Mouse (Mus musculus): ENCODE results near the gene Dyrk1b.
A peak's percentile ranks its signal among the peaks of the same experiment; 100 is the strongest.
"Not testable (repeated sequence)": the region's sequence is repeated elsewhere in the genome, so short reads cannot be mapped to it uniquely, and the experiment has no call there.

The Dyrk1b gene

DNA sequence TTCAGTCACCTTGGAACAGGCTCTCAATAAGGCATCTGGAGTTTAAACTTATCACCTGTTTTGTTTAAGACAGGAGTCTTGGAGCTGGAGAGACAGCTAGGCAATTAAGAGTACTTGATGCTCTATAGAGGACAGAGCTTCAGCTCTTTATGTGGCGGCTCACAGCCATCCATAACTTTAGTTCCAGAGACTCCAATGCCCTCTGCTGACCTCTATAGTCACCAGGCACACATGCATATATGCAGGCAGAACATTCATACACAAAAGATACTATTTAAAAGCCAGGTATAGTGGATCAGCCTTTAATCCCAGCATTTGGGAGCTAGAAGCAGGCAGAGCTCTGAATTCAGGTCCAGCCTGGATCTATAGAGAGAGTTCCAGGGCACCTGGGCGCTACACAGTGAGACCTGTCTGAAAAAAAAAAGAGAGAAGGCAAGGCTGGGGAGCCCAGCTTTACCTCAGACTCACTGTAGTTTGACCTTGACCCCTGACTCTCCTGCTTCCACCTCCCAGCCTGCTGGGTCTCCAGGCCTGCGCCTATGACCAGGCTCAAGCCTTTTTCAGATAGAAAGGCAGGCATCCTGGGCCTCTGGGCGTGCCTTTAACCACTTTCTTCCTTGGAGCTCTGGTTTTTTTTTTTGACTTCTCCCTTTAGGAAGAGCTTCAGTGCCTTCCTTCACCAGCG lies 16.3 kb downstream of the Dyrk1b start:
- DNase-seq (ENCODE audit: low read depth, low spot score), result no peak

DNA sequence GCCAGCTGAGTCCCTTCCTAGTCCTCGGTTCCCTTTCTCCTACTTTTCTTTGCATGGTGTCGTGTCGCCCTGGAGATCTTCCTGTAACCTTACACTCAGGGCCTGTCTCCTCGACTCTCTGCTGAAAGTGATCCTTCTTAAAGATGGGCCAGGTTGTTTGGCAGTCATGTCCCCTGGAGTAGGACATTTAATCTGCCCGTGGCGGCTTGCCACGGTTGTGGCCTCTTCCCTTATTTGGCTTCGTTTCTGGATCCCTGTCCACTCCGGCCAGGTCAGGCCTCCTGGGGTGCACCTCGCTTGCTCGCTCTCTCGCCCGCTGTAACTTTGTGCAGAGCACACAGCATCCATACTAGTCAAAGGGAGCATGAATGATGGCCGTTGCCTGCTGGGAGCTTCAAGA lies 17.3 kb downstream of the Dyrk1b start:
- no peak for DNase-seq (ENCODE audit: low read depth, low spot score)

DNA sequence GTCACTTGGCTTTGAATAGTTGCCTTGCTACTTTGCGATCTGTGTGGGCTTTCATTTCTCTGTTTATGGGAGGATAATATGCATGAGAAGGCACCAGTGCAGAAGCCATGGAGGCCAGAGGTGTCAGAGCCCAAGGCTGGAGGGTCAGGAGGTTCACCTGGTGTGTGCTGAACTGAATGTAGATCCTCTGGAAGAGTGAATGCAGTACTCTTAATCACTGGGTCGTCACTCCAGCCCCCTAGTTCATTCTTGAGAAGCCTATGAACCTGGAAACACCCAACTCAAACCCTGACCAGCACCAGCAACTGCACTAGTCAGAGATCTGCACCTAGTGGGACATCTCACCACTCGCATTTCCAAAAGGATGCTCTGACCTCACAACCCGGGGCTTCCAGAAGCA lies 19.8 kb downstream of the Dyrk1b start:
- DNase-seq (ENCODE audit: low read depth, low spot score), result no peak

DNA sequence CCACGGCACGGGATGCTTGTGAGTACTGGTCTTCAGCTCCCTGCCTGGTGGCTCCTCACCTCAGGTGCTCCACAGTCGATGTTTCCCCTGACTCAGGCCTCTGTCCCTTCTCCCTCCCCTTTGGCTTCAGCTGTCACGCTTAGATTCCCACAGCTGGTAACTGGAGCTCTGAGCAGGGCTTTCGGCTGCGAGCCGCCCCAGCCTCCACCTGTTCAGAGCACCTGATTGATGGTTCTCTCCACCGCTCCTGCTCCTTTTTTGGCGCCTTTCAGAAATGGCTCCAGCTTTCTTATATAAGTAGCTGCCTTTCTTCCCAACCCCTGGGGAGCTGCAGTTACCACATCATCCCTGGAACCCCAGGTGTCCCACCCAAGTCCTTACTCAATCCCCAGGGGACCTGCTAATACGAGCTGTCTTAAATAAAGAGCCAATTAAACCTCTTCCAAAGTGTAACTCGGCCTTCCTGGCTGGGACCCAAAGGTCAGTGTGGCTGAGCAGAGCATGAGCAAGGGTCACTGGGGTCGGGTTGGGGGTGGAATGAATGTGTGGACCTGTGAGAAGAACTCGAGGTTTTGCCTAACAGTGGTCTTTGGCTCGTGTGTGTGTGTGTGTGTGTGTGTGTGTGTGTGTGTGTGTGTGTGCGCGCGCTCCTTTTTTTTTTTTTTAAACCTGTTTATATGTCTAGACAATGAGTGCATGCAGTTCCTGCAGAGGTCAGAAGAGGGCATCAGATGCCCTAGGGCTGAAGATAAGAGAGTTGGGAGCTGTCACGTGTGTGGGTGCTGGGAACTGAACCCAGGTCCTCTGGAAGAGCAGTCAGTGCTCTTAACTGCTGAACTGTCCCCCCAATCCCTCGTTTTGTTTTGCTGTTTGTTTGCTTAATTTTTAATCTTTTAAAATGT lies 24.2 kb downstream of the Dyrk1b start:
- no peak for DNase-seq (ENCODE audit: low read depth, low spot score)

DNA sequence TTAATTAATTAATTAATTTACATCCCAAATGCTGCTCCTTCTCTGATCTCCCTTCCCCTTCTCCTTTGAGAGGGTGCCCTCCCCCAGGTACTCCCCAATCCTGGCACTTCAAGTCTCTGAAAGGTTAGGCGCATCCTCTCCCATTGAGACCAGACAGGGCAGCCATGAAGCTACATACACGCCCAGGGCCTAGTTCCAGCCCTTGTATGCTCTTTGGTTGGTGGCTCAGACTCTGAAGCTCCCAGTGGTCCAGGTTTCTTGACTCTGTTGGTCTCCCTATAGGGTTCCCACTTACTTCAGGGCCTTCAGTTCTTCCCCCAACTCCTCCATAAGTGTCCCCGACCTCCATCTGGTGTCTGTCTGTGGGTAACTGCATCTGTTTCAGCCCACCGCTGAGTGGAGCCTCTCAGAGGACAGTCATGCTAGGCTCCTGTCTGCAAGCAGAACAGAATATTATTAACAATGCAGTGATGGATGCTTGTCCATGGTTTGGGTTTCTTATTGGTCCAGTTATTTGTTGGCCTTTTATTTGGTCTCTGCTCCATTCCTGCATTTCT lies 26.9 kb downstream of the Dyrk1b start:
- no peak for DNase-seq (ENCODE audit: low read depth, low spot score)

DNA sequence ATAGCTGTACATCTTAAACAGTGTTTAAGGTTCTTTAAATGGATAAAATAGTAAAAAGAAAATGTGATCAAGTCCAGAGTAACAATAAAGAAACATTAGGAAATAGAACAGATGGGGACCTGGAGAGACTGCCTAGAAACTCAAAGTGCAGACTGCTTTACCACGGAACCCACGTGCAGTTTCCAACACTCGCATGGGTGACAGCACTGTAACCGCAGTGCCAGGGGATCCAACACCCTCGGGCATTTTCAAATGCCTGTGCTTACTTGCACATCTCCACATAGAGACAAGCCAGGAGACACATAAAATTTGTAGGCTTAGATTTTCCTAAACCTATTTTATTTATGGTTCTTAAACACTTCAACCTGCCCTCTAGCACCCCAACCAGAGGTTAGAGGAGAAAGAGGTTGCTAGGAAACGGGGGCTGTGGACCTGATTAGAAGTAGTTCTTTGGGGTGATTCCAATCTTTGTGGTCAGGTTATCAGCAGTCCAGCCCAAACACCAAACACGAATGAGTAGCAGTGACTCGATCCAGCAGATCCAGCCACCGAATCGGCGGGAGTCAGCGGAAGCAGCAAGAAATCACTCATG lies 29.2 kb downstream of the Dyrk1b start:
- peak; percentile 28 for DNase-seq (ENCODE audit: low read depth, low spot score)

DNA sequence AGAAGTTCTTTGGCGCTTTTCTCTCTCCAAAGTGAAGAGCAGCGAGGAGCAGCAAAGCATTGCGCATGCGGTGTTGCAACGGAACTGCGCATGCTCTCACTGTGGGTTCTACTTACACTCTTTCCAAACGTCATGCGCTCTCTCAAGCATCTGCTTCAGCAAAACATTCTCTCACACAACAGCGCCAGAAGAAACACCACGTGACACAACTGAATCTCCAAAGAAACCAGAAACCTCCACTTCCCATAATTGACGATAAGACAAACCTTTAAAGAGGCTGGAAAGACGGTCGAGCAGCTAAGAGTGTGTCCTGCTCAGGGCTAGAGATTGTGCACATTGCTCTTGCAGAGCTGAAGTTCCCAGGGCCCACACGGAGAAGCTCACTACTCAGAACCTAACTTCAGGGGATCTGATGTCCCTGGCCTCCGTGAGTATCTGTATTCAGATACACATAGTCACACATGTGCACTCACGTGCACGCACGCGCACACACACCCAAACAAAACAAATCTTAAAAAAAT lies 29.8 kb downstream of the Dyrk1b start:
- DNase-seq (ENCODE audit: low read depth, low spot score), result peak; percentile 90

DNA sequence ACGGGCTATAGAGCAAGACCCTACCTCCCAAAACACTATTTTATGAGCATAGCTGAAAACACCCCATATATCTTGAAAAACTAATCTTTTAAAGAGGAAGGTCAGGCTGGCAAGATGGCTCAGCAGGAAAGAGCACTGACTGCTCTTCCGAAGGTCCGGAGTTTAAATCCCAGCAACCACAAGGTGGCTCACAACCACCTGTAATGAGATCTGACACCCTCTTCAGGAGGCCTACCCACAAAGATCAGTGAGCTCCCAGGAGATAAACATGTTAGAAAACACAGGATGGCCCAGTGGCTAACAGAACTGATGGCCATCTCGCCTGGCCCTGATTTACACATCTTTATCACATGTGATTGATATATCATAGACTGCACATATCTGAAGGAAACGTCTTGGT lies 31.5 kb downstream of the Dyrk1b start:
- no peak for DNase-seq (ENCODE audit: low read depth, low spot score)

DNA sequence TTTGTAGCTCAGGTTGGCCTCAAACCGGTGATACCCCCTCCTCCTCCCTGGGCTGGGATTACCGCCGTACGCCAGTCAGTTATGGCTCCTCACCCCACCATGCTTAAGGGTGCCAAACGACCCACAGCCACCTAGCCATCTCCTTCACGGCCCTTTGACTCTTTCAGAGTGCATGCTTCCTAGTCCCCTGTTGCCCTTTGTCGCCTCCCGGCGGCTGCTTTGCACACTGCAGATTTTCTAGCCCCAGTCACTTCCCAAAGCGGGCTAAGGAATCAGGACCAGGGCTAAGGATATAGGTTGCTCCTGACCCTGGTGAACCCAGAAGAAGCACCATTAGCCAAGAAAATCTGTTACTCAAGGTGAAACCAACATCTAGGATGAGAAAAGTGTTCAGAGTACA lies 34.9 kb downstream of the Dyrk1b start:
- peak; percentile 73 for DNase-seq (ENCODE audit: low read depth, low spot score)

DNA sequence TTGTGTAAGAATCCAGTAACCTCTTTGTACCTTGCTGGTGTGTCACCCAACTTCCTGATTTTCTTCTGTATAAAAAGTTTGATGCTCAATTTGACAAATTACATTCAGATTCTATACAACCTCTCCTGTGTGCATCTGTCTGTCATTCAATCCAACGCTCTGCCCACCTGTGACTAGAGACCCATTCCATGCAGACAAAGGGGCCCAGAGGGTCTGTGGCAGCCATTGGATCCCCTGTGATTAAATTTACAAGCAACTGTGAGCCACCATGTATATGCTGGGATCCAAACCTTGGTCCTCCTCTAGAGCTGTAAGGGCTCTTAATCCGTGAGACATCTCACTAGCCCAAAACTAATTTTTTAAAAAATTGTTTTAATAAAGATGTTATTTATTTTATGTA lies 36.7 kb downstream of the Dyrk1b start:
- DNase-seq (ENCODE audit: low read depth, low spot score), result not testable (repeated sequence)

DNA sequence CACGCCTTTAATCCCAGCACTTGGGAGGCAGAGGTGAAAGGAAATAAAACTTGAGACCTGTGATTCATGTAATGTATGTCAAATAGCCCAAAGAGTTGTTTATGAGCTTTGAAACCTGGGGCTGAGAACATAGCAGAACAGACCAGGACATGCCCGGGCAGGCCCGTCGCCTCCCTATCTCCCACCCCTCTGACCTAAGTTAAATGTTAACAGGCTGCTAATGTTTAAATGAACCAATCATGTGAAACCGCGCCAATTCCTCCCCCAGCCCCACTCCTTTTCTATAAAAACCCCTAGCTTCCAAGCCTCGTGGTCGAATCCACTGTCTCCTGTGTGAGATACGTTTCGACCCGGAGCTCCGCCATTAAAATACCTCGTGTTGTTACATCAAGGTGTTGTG lies 38.5 kb downstream of the Dyrk1b start:
- DNase-seq (ENCODE audit: low read depth, low spot score), result not testable (repeated sequence)

DNA sequence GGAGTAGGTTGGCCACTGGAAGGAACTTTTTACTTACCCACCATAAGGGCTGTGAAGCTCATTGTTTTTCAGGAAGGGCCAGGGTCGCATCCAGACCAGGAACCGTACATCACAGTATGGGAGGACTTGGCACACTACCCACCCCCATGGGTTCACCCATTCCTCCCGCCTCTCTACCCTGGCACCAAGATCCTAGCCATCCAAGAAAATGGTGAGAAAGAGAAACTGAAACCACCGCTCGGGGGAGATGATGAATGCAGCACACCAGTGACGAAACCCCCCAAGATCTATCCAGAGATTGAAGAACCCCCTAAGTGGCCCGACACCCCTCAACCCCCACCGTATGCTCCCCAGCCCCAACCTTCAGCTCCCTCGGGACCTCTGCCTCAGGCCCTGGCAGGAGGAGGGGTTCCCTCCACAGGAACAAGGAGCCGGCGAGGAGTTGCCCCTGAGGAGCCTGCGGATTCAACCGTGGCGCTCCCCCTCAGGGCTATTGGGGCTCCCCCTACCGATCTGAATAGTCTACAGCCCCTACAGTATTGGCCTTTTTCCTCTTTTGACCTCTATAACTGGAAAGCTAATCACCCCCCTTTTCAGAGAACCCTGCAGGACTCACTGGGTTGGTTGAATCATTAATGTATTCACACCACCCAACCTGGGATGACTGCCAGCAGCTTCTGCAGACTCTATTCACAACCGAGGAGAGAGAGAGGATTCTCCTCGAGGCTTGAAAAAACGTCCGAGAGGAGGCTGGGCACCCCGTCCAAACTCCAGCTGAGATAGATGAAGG lies 39.9 kb downstream of the Dyrk1b start:
- DNase-seq (ENCODE audit: low read depth, low spot score), result not testable (repeated sequence)

DNA sequence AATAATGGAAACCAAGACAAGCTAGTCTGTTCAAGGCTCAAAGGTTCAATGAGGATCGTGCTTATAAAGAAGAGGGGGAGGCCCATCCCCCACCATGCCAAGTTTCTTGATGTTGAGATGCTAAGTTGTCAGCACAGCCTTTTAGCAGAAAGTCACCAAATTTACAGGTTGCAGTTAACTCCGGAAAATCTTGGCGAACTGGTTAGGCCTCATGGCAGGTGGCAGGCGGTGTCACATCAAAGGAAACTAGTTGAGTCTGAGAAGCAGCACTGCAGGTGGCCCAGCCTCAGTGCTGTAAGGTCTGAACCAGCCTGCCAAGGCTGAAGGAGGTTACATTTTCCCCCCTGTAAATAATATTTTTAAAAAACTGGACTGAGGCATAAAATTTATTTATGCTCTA lies 47.6 kb downstream of the Dyrk1b start:
- DNase-seq (ENCODE audit: low read depth, low spot score), result not testable (repeated sequence)

DNA sequence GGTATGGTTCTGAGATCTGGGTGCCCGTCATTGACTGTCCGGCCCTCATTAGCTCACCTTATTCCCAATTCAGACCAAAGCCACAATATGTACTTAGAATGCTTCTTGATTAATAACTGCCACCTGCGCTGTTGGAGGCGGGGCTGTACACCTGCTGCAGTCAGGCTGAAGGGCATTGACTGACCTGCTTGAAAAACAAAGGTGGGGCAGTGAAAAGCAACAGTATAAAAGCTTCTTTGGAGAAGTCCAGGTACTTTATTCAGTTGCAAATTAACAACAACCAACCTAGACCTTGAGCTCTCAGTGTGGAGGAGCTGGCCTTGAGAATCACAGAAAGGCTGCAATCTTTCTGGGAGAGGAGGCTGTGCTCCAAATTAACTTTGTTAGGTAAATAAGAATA lies 48.2 kb downstream of the Dyrk1b start:
- DNase-seq (ENCODE audit: low read depth, low spot score), result not testable (repeated sequence)

All from CD4-positive, CD25-positive, alpha-beta regulatory T cell, adult 2 months (primary cell).